Mouse (Mus musculus) limb, embryonic 13.5 days (tissue): Measurements from ENCODE around the gene Dync1i1. TPM values are rescaled to one million over a fixed set of nuclear protein-coding genes. Genes with fewer than 3 reads are reported as not detected.

Source experiments
- ATAC-seq: fragments of 200-750 bp; cut with Nextera tagmentation; 2 replicates; pipeline ENCODE4 v1.8.0; 2017; ENCODE audit warnings: low read depth, moderate number of reproducible peaks, moderate TSS enrichment; ENCODE audit not compliant: low FRiP score
- H3K27ac ChIP-seq: fragments of 300-500 bp; sonication (generic); 2 replicates; pipeline ENCODE4 v1.5.1; 2015; ENCODE audit warnings: inconsistent platforms, mild to moderate bottlenecking, moderate library complexity
- H3K27me3 ChIP-seq: fragments of 300-500 bp; sonication (generic); 2 replicates; pipeline ENCODE4 v1.6.1; 2015; ENCODE audit warnings: mild to moderate bottlenecking, inconsistent platforms
- H3K36me3 ChIP-seq: fragments of 300-500 bp; sonication (generic); 2 replicates; pipeline ENCODE4 v1.6.1; 2015; ENCODE audit warnings: inconsistent platforms, mild to moderate bottlenecking, moderate library complexity
- H3K4me1 ChIP-seq: fragments of 300-500 bp; sonication (generic); 2 replicates; pipeline ENCODE4 v1.6.1; 2015; ENCODE audit warnings: inconsistent platforms
- H3K4me2 ChIP-seq: fragments of 300-500 bp; sonication (generic); replicated peaks from 2 replicates; pipeline ENCODE4 v1.6.1; 2015; ENCODE audit warnings: inconsistent platforms, mild to moderate bottlenecking, moderate library complexity
- H3K4me3 ChIP-seq: fragments of 300-500 bp; sonication (generic); 2 replicates; pipeline ENCODE4 v1.5.1; 2015; ENCODE audit warnings: moderate library complexity, mild to moderate bottlenecking, inconsistent platforms
- H3K9ac ChIP-seq: fragments of 300-500 bp; sonication (generic); 2 replicates; pipeline ENCODE4 v1.6.1; 2015; ENCODE audit warnings: mild to moderate bottlenecking, inconsistent platforms
- H3K9me3 ChIP-seq: fragments of 300-500 bp; sonication (generic); 2 replicates; pipeline ENCODE4 v1.6.1; 2016; ENCODE audit warnings: inconsistent platforms
- WGBS: fragments of 180-500 bp; shearing (Covaris S2); methylation state at CpG from one replicate; pipeline ENCODE4 v1.1.7; 2015; 5-methylcytosine and 5-hydroxymethylcytosine counted together
- polyA plus RNA-seq: library from polyadenylated mRNA; unstranded; fragments of >200 nt; fragmentation: Nextera tagmentation; extraction: Ambion mirVana; gene quantifications from 2 replicates; pipeline ENCODE4 v1.2.1, GENCODE M21; 2015

The Dync1i1 gene
- polyA plus RNA-seq, 1 experiment from 2014 or later: 9.3 TPM

DNA sequence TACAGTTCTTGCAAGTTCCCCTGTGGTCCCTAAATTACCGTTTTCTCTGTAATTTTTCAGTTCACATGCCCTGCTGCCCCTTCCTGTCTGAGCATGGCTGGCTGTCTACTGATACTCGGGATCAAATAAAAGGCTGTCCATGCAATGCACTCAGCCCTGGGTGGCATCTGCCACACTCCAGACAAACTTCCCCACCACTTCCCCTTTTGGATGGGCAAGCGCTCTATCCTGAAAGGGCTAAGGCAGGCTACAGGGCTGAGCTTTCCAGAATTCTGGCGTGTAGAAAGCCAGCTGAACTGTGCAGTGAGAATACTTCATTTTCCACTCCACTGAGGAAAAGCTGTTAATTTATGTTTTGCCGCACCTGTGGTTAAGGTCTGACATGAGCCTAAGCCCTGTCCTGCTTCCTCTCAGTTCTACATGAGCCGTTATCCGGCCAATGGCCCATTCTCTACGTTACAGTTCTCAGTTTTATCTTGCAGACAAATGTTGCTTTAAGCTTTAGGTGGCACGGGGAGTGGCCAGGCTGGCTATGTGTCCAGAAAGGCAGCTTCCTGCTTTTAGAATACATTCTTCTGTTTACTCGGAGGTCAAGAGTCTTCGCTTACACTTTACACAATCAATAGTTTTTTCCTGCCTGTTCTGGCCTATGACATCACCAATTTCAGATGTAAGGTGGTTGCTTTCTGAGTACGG is 321.4 kb downstream of the Dync1i1 start:
- 0 out of 2 replicates have a peak, but pooled peaks cover 2% of the 10 kb centered on the region for H3K27me3 ChIP-seq
- H3K27ac ChIP-seq: no peak overlapping the region
- no peaks in the 10 kb centered on the region for H3K9me3 ChIP-seq
- no peak for ATAC-seq
- peaks cover 16% of the 10 kb centered on the region for H3K4me1 ChIP-seq
- 58% methylated on average over 12 of the region's 12 CpGs for WGBS
- H3K4me3 ChIP-seq: no peak overlapping the region
- peaks cover 7% of the 10 kb centered on the region; the same call in 1 of the 2 replicates for H3K36me3 ChIP-seq
- no peak overlapping the region for H3K4me2 ChIP-seq
- no peak overlapping the region for H3K9ac ChIP-seq

- no peak overlapping the region for H3K9ac ChIP-seq
- no peak overlapping the region for H3K4me2 ChIP-seq
- H3K4me3 ChIP-seq: no peak overlapping the region
- H3K27ac ChIP-seq: no peak overlapping the region
- H3K36me3 ChIP-seq: peaks cover 7% of the 10 kb centered on the region; the same call in 1 of the 2 replicates
- WGBS: 77% methylated on average over 11 of the region's 11 CpGs
- H3K9me3 ChIP-seq: no peaks in the 10 kb centered on the region
- H3K27me3 ChIP-seq: no peaks in the 10 kb centered on the region
- no peaks in the 10 kb centered on the region for H3K4me1 ChIP-seq
- no peak for ATAC-seq
These were observed 327.3 kb downstream of the Dync1i1 start for GRCm38 (mm10) chr6:6052696-6053095.

DNA sequence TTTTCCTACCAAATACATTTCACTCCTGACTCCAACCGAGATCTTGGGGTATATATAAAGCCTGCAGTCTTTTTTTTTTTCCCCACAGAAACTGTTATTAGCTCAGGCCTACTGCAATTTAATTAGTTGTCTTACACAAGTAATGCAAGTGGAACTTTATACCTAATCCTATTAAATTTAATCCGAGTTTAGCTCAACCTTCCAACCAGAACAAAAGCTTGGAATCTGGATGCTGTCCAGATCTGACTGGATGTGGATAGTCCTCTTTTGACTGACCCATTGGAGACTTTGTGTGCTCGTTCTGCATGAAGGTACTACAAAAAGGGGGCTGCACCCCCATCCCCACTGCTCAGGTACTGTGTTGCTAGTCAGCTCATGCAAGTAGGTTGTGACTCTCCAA is 328.5 kb downstream of the Dync1i1 start:
- 52% methylated on average over 3 of the region's 3 CpGs for WGBS
- peaks cover 7% of the 10 kb centered on the region for H3K4me1 ChIP-seq

GRCm38 (mm10) chr6:6058548-6058947 is 333.1 kb downstream of the Dync1i1 start:
- Histone ChIP-seq H3K27me3 (no peaks in the 10 kb centered on the region), H3K9me3 (no peaks in the 10 kb centered on the region), H3K4me1 (peaks cover 7% of the 10 kb centered on the region), H3K4me2 (no peak overlapping the region), H3K9ac (no peak overlapping the region), H3K36me3 (no peaks in the 10 kb centered on the region), H3K27ac (peak overlapping the region; percentile 58; the same call in 1 of the 2 replicates), H3K4me3 (no peak overlapping the region)
- no peak for ATAC-seq
- 43% methylated on average over 3 of the region's 3 CpGs for WGBS

More for the DNA sequence above, 328.5 kb downstream of the Dync1i1 start:
- no peaks in the 10 kb centered on the region for H3K27me3 ChIP-seq
- H3K9ac ChIP-seq: no peak overlapping the region
- H3K4me3 ChIP-seq: no peak overlapping the region
- no peaks in the 10 kb centered on the region for H3K9me3 ChIP-seq
- ATAC-seq: no peak
- H3K27ac ChIP-seq: no peak overlapping the region
- H3K4me2 ChIP-seq: no peak overlapping the region
- H3K36me3 ChIP-seq: peaks cover 7% of the 10 kb centered on the region; the same call in 1 of the 2 replicates

DNA sequence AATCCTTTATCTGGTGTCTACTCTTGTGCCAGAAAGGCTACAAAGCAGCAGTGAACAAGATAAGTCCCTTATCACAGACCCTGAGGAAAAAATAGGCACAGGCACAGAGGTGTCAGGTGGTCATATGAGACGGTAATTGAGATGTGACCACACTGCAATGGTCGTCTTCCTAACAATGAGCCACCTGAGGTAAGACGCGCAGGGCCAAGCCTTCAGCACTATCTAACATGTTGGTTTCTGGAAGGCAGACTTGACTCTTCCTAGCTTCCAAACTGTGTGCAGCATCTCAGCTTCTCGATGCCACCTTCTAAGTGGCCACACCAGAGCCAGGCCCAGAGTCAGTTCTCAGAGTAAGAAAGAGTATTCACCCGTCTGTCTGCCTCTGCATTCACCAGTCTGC is 341.8 kb downstream of the Dync1i1 start:
- 91% methylated on average over 6 of the region's 6 CpGs for WGBS
- ATAC-seq: no peak
- H3K4me3 ChIP-seq: no peak overlapping the region

GRCm38 (mm10) chr6:6070015-6070414 is 344.6 kb downstream of the Dync1i1 start:
- H3K4me2 ChIP-seq: no peak overlapping the region
- H3K4me1 ChIP-seq: peaks cover 13% of the 10 kb centered on the region
- ATAC-seq: no peak
- no peaks in the 10 kb centered on the region for H3K9me3 ChIP-seq
- H3K9ac ChIP-seq: no peak overlapping the region
- H3K36me3 ChIP-seq: 0 out of 2 replicates have a peak, but pooled peaks cover 7% of the 10 kb centered on the region
- no peaks in the 10 kb centered on the region for H3K27me3 ChIP-seq
- no peak overlapping the region for H3K4me3 ChIP-seq
- 3% methylated on average over 3 of the region's 3 CpGs for WGBS
- no peak overlapping the region for H3K27ac ChIP-seq

More for the DNA sequence above, 341.8 kb downstream of the Dync1i1 start:
- Histone ChIP-seq H3K9ac (no peak overlapping the region), H3K9me3 (no peaks in the 10 kb centered on the region), H3K36me3 (0 out of 2 replicates have a peak, but pooled peaks cover 15% of the 10 kb centered on the region), H3K27me3 (no peaks in the 10 kb centered on the region), H3K27ac (no peak overlapping the region), H3K4me1 (peaks cover 13% of the 10 kb centered on the region), H3K4me2 (no peak overlapping the region)

- Histone ChIP-seq H3K4me3 (no peak overlapping the region), H3K4me2 (no peak overlapping the region), H3K27ac (no peak overlapping the region), H3K9ac (no peak overlapping the region), H3K36me3 (no peaks in the 10 kb centered on the region), H3K9me3 (no peaks in the 10 kb centered on the region), H3K4me1 (peaks cover 13% of the 10 kb centered on the region), H3K27me3 (no peaks in the 10 kb centered on the region)
- WGBS: 86% methylated on average over 7 of the region's 7 CpGs
- ATAC-seq: no peak
These were observed 345.6 kb downstream of the Dync1i1 start for GRCm38 (mm10) chr6:6071038-6071437.

GRCm38 (mm10) chr6:6075940-6076447 is 350.6 kb downstream of the Dync1i1 start:
- no peak overlapping the region for H3K4me2 ChIP-seq
- no peak overlapping the region for H3K9ac ChIP-seq
- 90% methylated on average over 7 of the region's 7 CpGs for WGBS
- peaks cover 19% of the 10 kb centered on the region; the same call in 1 of the 2 replicates for H3K36me3 ChIP-seq
- no peak overlapping the region for H3K4me3 ChIP-seq
- no peak overlapping the region for H3K27ac ChIP-seq
- H3K9me3 ChIP-seq: no peaks in the 10 kb centered on the region
- H3K27me3 ChIP-seq: no peaks in the 10 kb centered on the region
- no peak for ATAC-seq
- H3K4me1 ChIP-seq: no peaks in the 10 kb centered on the region

DNA sequence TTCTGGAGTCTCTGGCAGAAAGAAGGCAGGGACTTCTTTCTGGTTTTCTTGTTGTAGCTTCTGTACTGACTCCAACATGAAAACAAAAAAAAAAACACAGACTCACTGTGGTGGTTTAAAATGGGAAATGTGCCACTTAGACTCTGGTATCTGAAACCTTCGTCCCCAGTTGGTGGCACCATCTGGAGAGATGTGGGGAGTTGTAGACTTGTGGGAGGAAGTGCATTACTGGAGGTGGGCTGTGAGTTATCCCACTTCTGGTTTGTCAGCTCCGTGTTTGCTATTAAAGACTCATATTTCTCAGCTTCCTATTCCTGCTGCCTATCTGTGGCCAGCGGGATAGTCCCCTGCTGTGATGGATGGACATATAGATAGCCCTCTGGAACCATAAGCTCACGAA is 351.8 kb downstream of the Dync1i1 start:
- 77% methylated on average over 4 of the region's 4 CpGs for WGBS

More for the DNA sequence above, 351.8 kb downstream of the Dync1i1 start:
- Histone ChIP-seq H3K27ac (no peak overlapping the region), H3K36me3 (peaks cover 19% of the 10 kb centered on the region; the same call in 1 of the 2 replicates), H3K4me3 (no peak overlapping the region), H3K9me3 (no peaks in the 10 kb centered on the region), H3K4me1 (no peaks in the 10 kb centered on the region), H3K4me2 (no peak overlapping the region), H3K9ac (no peak overlapping the region), H3K27me3 (no peaks in the 10 kb centered on the region)
- no peak for ATAC-seq

Other genes with a start within 250 kb of the Dync1i1 start
- 1.6 and 2.6 TPM in 2 replicates for gene Pdk4, start 229.3 kb upstream of the Dync1i1 start, polyA plus RNA-seq